Mouse (Mus musculus) forelimb bud, embryonic 11.5 days (tissue): ENCODE measurements around the gene Prkcb.

Source experiments
- DNase-seq: peaks from one replicate; pipeline ENCODE4 v3.0.0-alpha.2; 2012; ENCODE audit warnings: low read depth, low spot score

The Prkcb gene

DNA sequence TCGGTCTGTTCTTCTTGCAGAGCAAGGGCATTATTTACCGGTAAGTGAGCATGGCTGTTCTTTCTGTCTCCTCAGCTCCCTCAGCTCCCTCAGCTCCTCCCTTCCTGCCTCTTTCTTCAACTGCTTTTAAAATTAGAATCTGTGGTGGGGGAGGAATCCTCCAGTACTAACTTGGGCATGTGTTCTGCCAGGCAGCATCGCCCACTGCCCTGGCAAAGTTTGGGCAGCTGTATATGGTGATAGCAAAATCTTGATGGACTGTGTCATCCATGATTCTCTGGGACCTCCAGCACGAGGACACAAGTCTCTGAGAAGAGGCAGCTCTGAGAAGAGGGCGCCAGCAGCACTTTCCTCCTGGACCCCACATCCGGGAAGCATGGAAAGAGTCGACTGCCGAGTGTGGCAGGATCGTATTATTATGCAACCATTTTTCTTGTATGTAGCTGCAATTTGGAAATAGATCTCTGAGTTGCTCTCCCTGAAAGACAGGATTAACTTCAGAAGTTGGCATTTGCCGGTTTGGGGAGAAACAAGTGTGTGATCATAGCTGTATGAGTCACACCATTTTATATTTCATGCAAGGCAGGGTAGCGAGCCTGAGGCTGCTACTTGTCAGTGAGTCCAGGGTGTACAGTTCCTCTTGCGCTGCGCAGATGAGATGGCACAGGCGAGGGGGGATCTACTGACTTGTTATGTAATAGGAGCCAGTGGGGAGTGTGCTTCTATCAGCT, 296.0 kb downstream of the Prkcb start:
- DNase-seq, result no peak

- DNase-seq, result no peak
Observed at GRCm38 (mm10) chr7:122595897-122596296, 307.3 kb downstream of the Prkcb start.

DNA sequence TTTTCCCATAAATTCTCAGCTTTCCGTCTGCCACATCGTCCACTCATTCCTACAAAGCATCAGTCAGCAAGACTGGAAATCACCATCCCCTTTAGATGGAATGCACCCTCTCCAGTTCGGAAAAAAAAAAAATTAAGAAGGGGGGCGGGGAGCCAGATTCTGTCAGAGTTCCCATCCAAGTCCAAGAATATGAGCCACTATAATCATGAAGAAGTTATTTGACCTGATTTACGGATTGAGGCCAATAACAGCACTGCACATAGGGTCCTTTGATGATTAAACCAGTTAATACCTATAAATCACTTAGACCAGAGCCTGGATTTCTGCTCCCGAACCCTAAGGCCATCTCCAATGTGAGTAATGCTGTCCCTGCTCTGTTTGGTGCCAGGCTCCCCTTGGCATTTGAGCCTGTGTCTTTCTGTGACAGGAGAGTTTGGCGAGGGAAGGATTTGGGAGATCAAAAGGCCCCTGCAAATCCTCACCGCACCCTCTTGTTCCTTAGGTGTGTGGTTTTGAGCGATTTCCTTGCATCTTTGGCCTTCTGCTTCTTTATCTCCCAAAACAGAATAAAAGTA, 308.1 kb downstream of the Prkcb start:
- no peak for DNase-seq

GRCm38 (mm10) chr7:122597313-122597712, 308.8 kb downstream of the Prkcb start:
- no peak for DNase-seq

GRCm38 (mm10) chr7:122600856-122601255, 312.3 kb downstream of the Prkcb start:
- DNase-seq, result no peak

DNA sequence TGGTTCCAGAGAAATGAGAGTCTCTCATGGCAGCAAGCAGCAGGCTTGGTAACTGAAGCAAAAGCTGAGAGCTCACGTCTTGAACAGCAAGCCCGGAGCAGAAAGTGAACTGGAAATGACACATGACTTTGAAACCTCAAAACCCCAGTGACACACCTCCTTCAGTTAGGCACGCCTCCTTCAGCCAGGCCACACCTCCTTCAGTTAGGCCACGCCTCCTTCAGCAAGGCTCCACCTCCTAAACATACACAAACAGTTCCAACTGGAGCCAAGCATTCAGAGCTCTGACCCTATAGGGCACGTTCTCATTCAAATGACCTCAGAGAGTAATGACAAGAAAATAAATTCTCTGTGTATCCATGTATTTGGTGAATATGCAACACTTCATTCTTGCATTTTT, 316.5 kb downstream of the Prkcb start:
- DNase-seq, result no peak

DNA sequence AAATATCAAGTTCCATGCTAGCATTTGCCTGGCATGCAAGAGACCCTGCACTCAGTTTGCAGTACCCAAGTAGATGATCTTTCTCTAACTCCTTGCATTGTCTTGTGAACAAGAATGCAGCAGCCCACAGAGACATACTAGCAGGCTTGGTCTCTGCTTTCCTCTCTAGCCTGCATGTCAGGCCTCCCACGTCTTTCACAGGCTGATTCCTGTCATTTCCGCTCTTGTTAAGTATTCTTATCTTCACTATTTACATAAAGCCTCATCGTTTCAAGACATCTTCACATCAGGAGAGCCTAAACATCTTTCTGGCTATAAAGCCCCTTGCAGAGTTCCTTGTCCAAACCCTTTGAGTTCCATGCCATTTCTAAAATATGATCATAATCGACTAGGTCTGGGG, 320.9 kb downstream of the Prkcb start:
- DNase-seq, result no peak

- DNase-seq, result no peak
Observed at GRCm38 (mm10) chr7:122610161-122610560, 321.6 kb downstream of the Prkcb start.

DNA sequence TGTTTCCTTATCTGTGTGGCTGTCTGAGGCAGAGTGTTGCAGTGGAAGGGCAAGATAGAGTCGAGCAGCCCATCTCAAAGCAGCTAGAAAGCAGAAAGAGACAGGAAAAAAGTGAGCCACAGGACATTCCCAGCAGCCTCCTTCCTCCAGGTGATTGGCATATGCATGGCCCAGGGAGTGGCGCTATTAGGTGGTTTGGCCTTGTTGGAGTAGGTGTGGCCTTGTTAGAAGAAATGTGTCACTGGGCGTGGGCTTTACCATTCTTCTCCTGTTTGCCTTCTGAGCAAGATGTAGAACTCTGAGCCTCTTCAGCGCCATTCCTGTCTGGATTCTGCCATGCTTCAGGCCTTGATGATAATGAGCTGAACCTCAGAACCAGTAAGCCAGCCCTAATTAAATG, 325.3 kb downstream of the Prkcb start:
- no peak for DNase-seq

GRCm38 (mm10) chr7:122622125-122622774, 333.7 kb downstream of the Prkcb start:
- no peak for DNase-seq

DNA sequence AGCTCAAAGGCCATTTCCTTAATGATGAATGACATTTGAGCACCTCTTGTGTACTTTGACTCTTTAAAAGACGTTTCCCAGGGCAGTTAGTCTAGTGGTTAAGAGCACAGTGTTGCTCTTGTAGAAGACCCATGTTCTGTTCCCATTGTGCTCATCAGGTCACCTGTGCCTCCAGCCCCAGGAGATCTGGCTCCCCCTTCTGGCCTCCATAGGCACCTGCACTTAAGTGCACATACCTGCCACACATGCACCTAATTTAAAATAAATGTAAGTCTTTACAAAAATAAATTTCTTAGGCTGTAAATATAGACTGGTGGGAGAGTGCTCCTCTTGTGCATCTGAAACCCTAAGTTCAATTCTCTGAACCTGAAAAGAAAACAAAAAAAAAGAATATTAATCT, 335.2 kb downstream of the Prkcb start:
- DNase-seq, result no peak

GRCm38 (mm10) chr7:122628050-122628449, 339.5 kb downstream of the Prkcb start:
- DNase-seq, result no peak

- DNase-seq, result no peak
Observed at GRCm38 (mm10) chr7:122630386-122630785, 341.8 kb downstream of the Prkcb start.

- DNase-seq, result no peak
Observed at GRCm38 (mm10) chr7:122631151-122631550, 342.6 kb downstream of the Prkcb start.

DNA sequence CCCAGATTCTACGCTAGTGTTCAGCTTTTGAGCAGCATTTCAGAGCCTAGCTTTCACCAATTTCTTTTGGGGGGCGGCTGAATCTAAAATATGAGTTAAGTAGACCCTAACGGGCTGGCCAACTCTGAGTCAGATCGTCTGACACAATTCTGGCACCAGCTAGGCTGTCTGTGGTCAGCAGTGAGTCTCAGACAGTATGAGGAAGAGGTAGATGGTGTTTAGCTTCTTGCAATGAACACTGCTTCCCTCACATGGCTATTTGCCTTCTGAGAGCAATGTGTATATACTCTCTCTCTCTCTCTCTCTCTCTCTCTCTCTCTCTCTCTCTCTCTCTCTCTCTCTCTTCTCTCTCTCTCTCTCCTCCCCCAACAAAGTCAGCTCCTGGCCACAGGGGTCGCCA, 344.4 kb downstream of the Prkcb start:
- no peak for DNase-seq

DNA sequence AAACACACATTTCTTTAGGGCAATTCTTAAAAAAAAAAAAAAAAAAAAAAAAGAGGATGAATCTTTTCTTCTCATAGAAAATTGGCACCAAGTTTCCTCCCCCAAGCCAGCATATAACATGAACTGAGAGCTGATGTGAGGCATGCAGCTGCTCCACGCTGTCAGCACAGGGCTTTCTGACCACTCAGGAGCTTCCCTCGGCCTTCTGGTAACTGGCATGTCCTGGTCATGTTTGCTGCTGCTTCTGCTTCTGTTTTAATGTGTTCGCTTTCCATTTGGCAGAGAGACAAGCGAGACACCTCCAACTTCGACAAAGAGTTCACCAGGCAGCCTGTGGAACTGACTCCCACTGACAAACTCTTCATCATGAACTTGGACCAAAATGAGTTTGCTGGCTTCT, 344.9 kb downstream of the Prkcb start:
- no peak for DNase-seq

- no peak for DNase-seq
Observed at GRCm38 (mm10) chr7:122643676-122644075, 355.1 kb downstream of the Prkcb start.

GRCm38 (mm10) chr7:122649306-122649705, 360.8 kb downstream of the Prkcb start:
- no peak for DNase-seq

GRCm38 (mm10) chr7:122652523-122652922, 364.0 kb downstream of the Prkcb start:
- no peak for DNase-seq

DNA sequence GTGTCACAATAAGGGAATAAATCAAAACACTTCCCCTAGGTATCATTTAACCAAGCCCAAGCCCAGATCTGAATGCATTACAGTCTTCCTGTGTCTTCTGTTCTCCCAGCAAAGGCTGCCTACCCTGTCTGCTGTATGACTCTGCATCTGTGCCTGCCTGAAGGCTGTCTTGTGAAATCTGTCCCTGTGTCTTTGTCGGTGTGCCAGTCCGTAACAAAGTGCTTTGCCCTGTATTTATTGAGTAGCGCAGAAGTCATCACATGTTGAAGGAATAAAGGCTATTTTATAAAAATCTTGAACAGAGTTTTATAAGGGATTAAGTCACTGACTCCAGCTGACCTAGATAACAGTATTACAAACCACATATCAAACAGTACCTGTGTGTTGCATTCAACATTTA, 368.1 kb downstream of the Prkcb start:
- no peak for DNase-seq

GRCm38 (mm10) chr7:122657423-122658126, 369.0 kb downstream of the Prkcb start:
- DNase-seq, result no peak

- DNase-seq, result no peak
Observed at GRCm38 (mm10) chr7:122665311-122666049, 376.9 kb downstream of the Prkcb start.
